Mouse (Mus musculus): ENCODE results near the gene A830005F24Rik. TPM values are rescaled to one million over a fixed set of nuclear protein-coding genes. Genes with fewer than 3 reads are reported as not detected.

A830005F24Rik gene
- polyA plus RNA-seq, 1 experiment from 2014 or later = 0.64 TPM

DNA sequence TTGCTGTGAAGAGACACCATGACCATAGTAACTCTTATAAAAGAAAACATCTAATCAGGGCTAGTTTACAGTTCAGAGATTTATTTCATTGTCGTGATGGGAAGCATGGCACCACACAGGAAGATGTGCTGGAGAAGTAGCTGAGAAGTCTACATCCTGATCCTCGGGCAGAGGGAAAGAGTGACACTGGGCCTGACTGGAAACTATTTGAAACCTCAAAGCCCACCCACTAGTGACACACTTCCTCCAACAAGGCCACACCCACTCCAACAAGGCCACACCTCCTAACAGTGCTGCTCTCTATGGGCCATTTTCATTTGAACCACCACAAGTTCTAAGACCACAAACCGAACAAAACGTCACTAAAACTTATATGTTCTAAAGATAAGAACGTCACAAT lies 12.4 kb downstream of the A830005F24Rik start:
- no peak overlapping the region for H3K4me2 ChIP-seq (ENCODE audit: low read length)
- no peak overlapping the region for H3K4me3 ChIP-seq (replicated peaks; ENCODE audit: low read depth, low read length)
- no peak overlapping the region for H3K27ac ChIP-seq
- TF ChIP-seq CTCF (IDR thresholded peaks at IDR 0.05; ENCODE audit: low read depth) = no peak
- no peaks in the 10 kb centered on the region for H3K4me1 ChIP-seq (replicated peaks; ENCODE audit: insufficient read depth, low read length)
- no peaks in the 10 kb centered on the region for H3K36me3 ChIP-seq (ENCODE audit: insufficient read depth, low read length)
- ATAC-seq (replicated peaks; ENCODE audit: low FRiP score, low read depth) (no peak), DNase-seq (ENCODE audit: low spot score) (no peak)
- H3K27me3 ChIP-seq (ENCODE audit: insufficient read depth, low read length) = no peaks in the 10 kb centered on the region
- 78% methylated on average over 5 of the region's 5 CpGs for WGBS
- no peaks in the 10 kb centered on the region for H3K9me3 ChIP-seq (replicated peaks; ENCODE audit: low read length)
- H3K9ac ChIP-seq (ENCODE audit: low read depth, low read length) = no peak overlapping the region

DNA sequence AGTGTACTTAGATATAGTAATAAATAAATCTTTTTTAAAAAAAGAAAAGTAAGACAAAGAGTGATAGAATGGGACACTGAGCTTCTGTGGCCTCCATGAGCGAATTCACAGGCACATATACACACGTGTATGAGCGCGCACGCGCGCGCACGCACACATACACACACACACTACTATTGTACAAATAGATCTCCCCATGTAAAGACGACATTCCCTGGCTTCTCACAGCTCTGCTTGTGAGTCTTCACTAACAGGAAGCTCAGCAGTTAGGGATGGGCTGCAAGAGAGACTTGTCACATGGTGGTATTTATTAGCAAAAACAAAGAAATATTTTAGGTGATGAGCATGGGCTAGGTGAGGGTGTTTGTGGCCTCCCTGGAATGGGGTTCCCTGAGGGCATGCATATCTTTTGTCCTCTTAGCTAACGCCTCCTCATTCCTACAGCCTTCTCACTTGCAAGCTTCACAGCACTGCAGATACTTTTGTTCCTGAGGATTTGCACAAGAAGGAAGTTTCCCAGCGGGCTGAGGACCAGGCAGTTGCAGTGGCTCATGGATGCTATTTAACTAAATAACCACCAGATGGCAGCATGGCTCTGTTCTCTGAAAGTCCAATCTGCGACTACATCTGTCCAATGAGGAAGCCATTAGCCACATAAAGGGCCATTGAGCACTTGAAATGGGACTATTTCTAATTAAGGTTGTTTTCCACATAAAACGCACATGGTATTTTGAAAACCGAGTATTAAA lies 14.9 kb downstream of the A830005F24Rik start:
- TF ChIP-seq CTCF (IDR thresholded peaks at IDR 0.05; ENCODE audit: low read depth) = peak; percentile 96
- H3K4me1 ChIP-seq (replicated peaks; ENCODE audit: insufficient read depth, low read length) = no peaks in the 10 kb centered on the region
- no peaks in the 10 kb centered on the region for H3K27me3 ChIP-seq (ENCODE audit: insufficient read depth, low read length)
- no peak overlapping the region for H3K4me2 ChIP-seq (ENCODE audit: low read length)
- no peak overlapping the region for H3K4me3 ChIP-seq (replicated peaks; ENCODE audit: low read depth, low read length)
- H3K36me3 ChIP-seq (ENCODE audit: insufficient read depth, low read length) = no peaks in the 10 kb centered on the region
- DNase-seq (ENCODE audit: low spot score) = peak; percentile 94
- 0 out of 2 replicates have a peak, but pooled peaks have one; percentile 35 for ATAC-seq (replicated peaks; ENCODE audit: low FRiP score, low read depth)
- H3K27ac ChIP-seq = no peak overlapping the region
- WGBS = 52% methylated on average over 15 of the region's 15 CpGs
- H3K9ac ChIP-seq (ENCODE audit: low read depth, low read length) = no peak overlapping the region
- no peaks in the 10 kb centered on the region for H3K9me3 ChIP-seq (replicated peaks; ENCODE audit: low read length)

DNA sequence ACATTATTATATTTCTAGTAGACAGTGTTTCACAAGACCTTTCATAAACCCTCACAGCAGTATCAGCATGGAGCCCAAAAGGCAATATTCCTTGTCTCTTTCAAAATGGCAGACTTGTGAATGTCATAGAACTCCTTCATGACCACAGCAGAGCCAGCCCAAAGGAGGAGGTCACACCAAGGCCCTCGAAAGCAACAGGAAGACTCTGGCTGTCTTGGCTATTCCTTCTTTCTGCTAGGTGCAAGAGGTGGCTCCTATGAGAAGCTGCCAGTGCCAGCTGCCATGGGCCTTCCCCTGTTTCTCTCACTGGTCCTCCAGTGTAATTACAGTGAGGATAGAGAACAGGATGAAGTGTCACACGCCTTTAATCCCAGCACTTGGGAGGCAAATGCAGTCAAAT lies 15.7 kb downstream of the A830005F24Rik start:
- no peak overlapping the region for H3K27ac ChIP-seq
- H3K4me2 ChIP-seq (ENCODE audit: low read length) = no peak overlapping the region
- no peak for TF ChIP-seq CTCF (IDR thresholded peaks at IDR 0.05; ENCODE audit: low read depth)
- H3K4me3 ChIP-seq (replicated peaks; ENCODE audit: low read depth, low read length) = no peak overlapping the region
- no peaks in the 10 kb centered on the region for H3K4me1 ChIP-seq (replicated peaks; ENCODE audit: insufficient read depth, low read length)
- no peaks in the 10 kb centered on the region for H3K36me3 ChIP-seq (ENCODE audit: insufficient read depth, low read length)
- no peaks in the 10 kb centered on the region for H3K27me3 ChIP-seq (ENCODE audit: insufficient read depth, low read length)
- 62% methylated on average over 2 of the region's 2 CpGs for WGBS
- H3K9ac ChIP-seq (ENCODE audit: low read depth, low read length) = no peak overlapping the region
- ATAC-seq (replicated peaks; ENCODE audit: low FRiP score, low read depth) (no peak), DNase-seq (ENCODE audit: low spot score) (no peak)
- H3K9me3 ChIP-seq (replicated peaks; ENCODE audit: low read length) = no peaks in the 10 kb centered on the region

DNA sequence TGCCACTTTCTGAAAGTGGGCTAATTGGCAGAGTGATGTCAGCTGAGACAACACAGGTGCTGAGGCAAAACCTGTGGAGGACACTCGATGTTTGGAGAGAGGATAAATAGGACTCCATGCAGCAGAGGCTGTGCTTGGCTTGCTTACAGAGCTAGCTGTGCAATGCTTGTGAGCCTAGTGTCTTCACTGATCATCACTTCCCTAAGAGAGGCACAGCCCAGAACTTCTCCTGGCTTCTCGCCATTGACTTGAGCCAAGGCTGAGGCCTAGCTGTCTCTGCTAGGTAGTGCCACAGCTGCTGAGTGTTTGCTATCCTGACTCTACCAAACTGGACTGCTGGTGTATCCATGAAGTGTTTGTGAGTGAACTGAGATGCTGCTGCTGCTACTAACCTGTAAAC lies 17.3 kb downstream of the A830005F24Rik start:
- Histone ChIP-seq H3K4me2 (ENCODE audit: low read length) (no peak overlapping the region), H3K27ac (no peak overlapping the region), H3K9me3 (replicated peaks; ENCODE audit: low read length) (no peaks in the 10 kb centered on the region), H3K36me3 (ENCODE audit: insufficient read depth, low read length) (0 out of 2 replicates have a peak, but pooled peaks cover 3% of the 10 kb centered on the region), H3K4me1 (replicated peaks; ENCODE audit: insufficient read depth, low read length) (no peaks in the 10 kb centered on the region), H3K27me3 (ENCODE audit: insufficient read depth, low read length) (no peaks in the 10 kb centered on the region), H3K4me3 (replicated peaks; ENCODE audit: low read depth, low read length) (no peak overlapping the region), H3K9ac (ENCODE audit: low read depth, low read length) (no peak overlapping the region)
- DNase-seq (ENCODE audit: low spot score) (no peak), ATAC-seq (replicated peaks; ENCODE audit: low FRiP score, low read depth) (no peak)
- 67% methylated on average over 2 of the region's 2 CpGs for WGBS
- TF ChIP-seq CTCF (IDR thresholded peaks at IDR 0.05; ENCODE audit: low read depth) = no peak

DNA sequence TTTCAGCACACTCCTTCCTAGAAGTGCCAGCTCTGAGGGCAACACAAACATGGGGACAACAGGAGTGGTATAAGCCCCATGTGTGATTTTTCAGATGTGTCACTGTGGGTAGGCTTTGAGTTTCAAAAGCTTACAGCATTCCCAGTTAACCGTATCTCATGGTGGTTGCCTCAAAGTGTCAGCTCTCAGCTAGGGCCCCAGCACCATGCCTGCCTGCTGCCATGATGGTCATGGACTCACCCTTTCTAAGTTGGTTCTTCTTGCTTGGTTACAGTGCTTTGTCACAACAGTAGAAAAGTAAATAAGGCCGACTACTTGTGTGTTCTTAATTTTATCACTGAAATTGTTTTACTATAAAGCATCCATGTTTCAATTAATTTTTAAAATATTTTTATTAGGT lies 18.1 kb downstream of the A830005F24Rik start:
- DNase-seq (ENCODE audit: low spot score) = no peak
- no peak overlapping the region for H3K4me2 ChIP-seq (ENCODE audit: low read length)
- no peak overlapping the region for H3K4me3 ChIP-seq (replicated peaks; ENCODE audit: low read depth, low read length)
- 0 out of 2 replicates have a peak, but pooled peaks cover 3% of the 10 kb centered on the region for H3K36me3 ChIP-seq (ENCODE audit: insufficient read depth, low read length)
- no peak for ATAC-seq (replicated peaks; ENCODE audit: low FRiP score, low read depth)
- H3K27me3 ChIP-seq (ENCODE audit: insufficient read depth, low read length) = no peaks in the 10 kb centered on the region
- no peaks in the 10 kb centered on the region for H3K4me1 ChIP-seq (replicated peaks; ENCODE audit: insufficient read depth, low read length)
- H3K27ac ChIP-seq = no peak overlapping the region
- 73% methylated on average over 2 of the region's 2 CpGs for WGBS
- no peak for TF ChIP-seq CTCF (IDR thresholded peaks at IDR 0.05; ENCODE audit: low read depth)
- no peak overlapping the region for H3K9ac ChIP-seq (ENCODE audit: low read depth, low read length)
- no peaks in the 10 kb centered on the region for H3K9me3 ChIP-seq (replicated peaks; ENCODE audit: low read length)

DNA sequence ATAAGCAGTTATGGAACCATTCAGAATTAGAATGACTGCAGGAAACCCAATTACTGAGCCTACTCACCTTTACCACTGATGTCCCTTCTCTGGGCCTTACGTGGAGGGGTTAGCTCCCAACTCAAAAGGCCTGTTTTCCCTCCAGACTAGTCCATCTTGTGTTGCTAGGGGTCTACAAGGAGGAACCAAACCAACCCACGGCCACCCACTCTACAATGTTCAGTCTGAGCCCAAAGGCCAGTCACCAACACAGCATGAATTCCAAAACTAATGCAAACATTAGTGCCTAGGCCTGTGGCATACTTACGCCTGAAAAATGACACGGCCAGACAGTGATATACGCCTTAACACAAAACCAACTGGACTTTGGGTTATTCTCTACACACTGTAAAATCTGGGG lies 20.1 kb downstream of the A830005F24Rik start:
- no peak overlapping the region for H3K9ac ChIP-seq (ENCODE audit: low read depth, low read length)
- WGBS = 89% methylated on average over 5 of the region's 5 CpGs
- DNase-seq (ENCODE audit: low spot score) (no peak), ATAC-seq (replicated peaks; ENCODE audit: low FRiP score, low read depth) (peak; percentile 27; the same call in 1 of the 2 replicates)
- 0 out of 2 replicates have a peak, but pooled peaks cover 3% of the 10 kb centered on the region for H3K36me3 ChIP-seq (ENCODE audit: insufficient read depth, low read length)
- no peaks in the 10 kb centered on the region for H3K27me3 ChIP-seq (ENCODE audit: insufficient read depth, low read length)
- H3K4me3 ChIP-seq (replicated peaks; ENCODE audit: low read depth, low read length) = no peak overlapping the region
- H3K27ac ChIP-seq = no peak overlapping the region
- no peak overlapping the region for H3K4me2 ChIP-seq (ENCODE audit: low read length)
- H3K4me1 ChIP-seq (replicated peaks; ENCODE audit: insufficient read depth, low read length) = no peaks in the 10 kb centered on the region
- H3K9me3 ChIP-seq (replicated peaks; ENCODE audit: low read length) = no peaks in the 10 kb centered on the region
- TF ChIP-seq CTCF (IDR thresholded peaks at IDR 0.05; ENCODE audit: low read depth) = no peak

All from kidney, postnatal 0 days (tissue).